Mouse (Mus musculus) limb, embryonic 13.5 days (tissue): ENCODE measurements around the gene Ccdc87. TPM values are rescaled to one million over a fixed set of nuclear protein-coding genes. Genes with fewer than 3 reads are reported as not detected.
A peak's percentile ranks its signal among the peaks of the same experiment; 100 is the strongest.
"Not testable (repeated sequence)": the region's sequence is repeated elsewhere in the genome, so short reads cannot be mapped to it uniquely, and the experiment has no call there.

ENCODE experiments used
- ATAC-seq: fragments of 200-750 bp; cut with Nextera tagmentation; 2 replicates; pipeline ENCODE4 v1.8.0; 2017; ENCODE audit warnings: low read depth, moderate number of reproducible peaks, moderate TSS enrichment; ENCODE audit not compliant: low FRiP score
- H3K27ac ChIP-seq: fragments of 300-500 bp; sonication (generic); 2 replicates; pipeline ENCODE4 v1.5.1; 2015; ENCODE audit warnings: inconsistent platforms, mild to moderate bottlenecking, moderate library complexity
- H3K27me3 ChIP-seq: fragments of 300-500 bp; sonication (generic); 2 replicates; pipeline ENCODE4 v1.6.1; 2015; ENCODE audit warnings: mild to moderate bottlenecking, inconsistent platforms
- H3K36me3 ChIP-seq: fragments of 300-500 bp; sonication (generic); 2 replicates; pipeline ENCODE4 v1.6.1; 2015; ENCODE audit warnings: inconsistent platforms, mild to moderate bottlenecking, moderate library complexity
- H3K4me1 ChIP-seq: fragments of 300-500 bp; sonication (generic); 2 replicates; pipeline ENCODE4 v1.6.1; 2015; ENCODE audit warnings: inconsistent platforms
- H3K4me2 ChIP-seq: fragments of 300-500 bp; sonication (generic); replicated peaks from 2 replicates; pipeline ENCODE4 v1.6.1; 2015; ENCODE audit warnings: inconsistent platforms, mild to moderate bottlenecking, moderate library complexity
- H3K4me3 ChIP-seq: fragments of 300-500 bp; sonication (generic); 2 replicates; pipeline ENCODE4 v1.5.1; 2015; ENCODE audit warnings: moderate library complexity, mild to moderate bottlenecking, inconsistent platforms
- H3K9ac ChIP-seq: fragments of 300-500 bp; sonication (generic); 2 replicates; pipeline ENCODE4 v1.6.1; 2015; ENCODE audit warnings: mild to moderate bottlenecking, inconsistent platforms
- H3K9me3 ChIP-seq: fragments of 300-500 bp; sonication (generic); 2 replicates; pipeline ENCODE4 v1.6.1; 2016; ENCODE audit warnings: inconsistent platforms
- WGBS: fragments of 180-500 bp; shearing (Covaris S2); methylation state at CpG from one replicate; pipeline ENCODE4 v1.1.7; 2015; 5-methylcytosine and 5-hydroxymethylcytosine counted together
- polyA plus RNA-seq: library from polyadenylated mRNA; unstranded; fragments of >200 nt; fragmentation: Nextera tagmentation; extraction: Ambion mirVana; gene quantifications from 2 replicates; pipeline ENCODE4 v1.2.1, GENCODE M21; 2015

Ccdc87 gene
- polyA plus RNA-seq, 1 experiment from 2014 or later: not detected

GRCm38 (mm10) chr19:4842611-4843010, 3.4 kb downstream of the Ccdc87 start:
- H3K27me3 ChIP-seq: peaks cover 38% of the 10 kb centered on the region
- 69% methylated on average over 2 of the region's 2 CpGs for WGBS
- no peak for ATAC-seq
- H3K9ac ChIP-seq: no peak overlapping the region
- H3K27ac ChIP-seq: no peak overlapping the region
- H3K36me3 ChIP-seq: no peaks in the 10 kb centered on the region; the same call in 1 of the 2 replicates
- no peaks in the 10 kb centered on the region for H3K9me3 ChIP-seq
- no peak overlapping the region for H3K4me2 ChIP-seq
- H3K4me1 ChIP-seq: peaks cover 18% of the 10 kb centered on the region
- H3K4me3 ChIP-seq: no peak overlapping the region

GRCm38 (mm10) chr19:4845846-4846245, 6.7 kb downstream of the Ccdc87 start:
- Histone ChIP-seq H3K27me3 (peaks cover 24% of the 10 kb centered on the region), H3K9me3 (no peaks in the 10 kb centered on the region), H3K4me2 (no peak overlapping the region), H3K4me3 (no peak overlapping the region), H3K4me1 (no peaks in the 10 kb centered on the region), H3K9ac (no peak overlapping the region), H3K27ac (no peak overlapping the region), H3K36me3 (no peaks in the 10 kb centered on the region)
- 66% methylated on average over 2 of the region's 2 CpGs for WGBS
- ATAC-seq: no peak

- no peak overlapping the region for H3K4me2 ChIP-seq
- H3K27me3 ChIP-seq: peaks cover 7% of the 10 kb centered on the region
- no peaks in the 10 kb centered on the region for H3K4me1 ChIP-seq
- H3K36me3 ChIP-seq: no peaks in the 10 kb centered on the region
- no peak for ATAC-seq
- H3K27ac ChIP-seq: no peak overlapping the region
- 35% methylated on average over 7 of the region's 7 CpGs for WGBS
- no peak overlapping the region for H3K4me3 ChIP-seq
- H3K9ac ChIP-seq: no peak overlapping the region
- no peaks in the 10 kb centered on the region for H3K9me3 ChIP-seq
These were observed 8.3 kb downstream of the Ccdc87 start for GRCm38 (mm10) chr19:4847490-4847889.

GRCm38 (mm10) chr19:4849800-4850199, 10.6 kb downstream of the Ccdc87 start:
- no peak overlapping the region for H3K4me3 ChIP-seq
- WGBS: 49% methylated on average over 4 of the region's 4 CpGs
- no peaks in the 10 kb centered on the region for H3K36me3 ChIP-seq
- H3K9me3 ChIP-seq: no peaks in the 10 kb centered on the region
- no peak for ATAC-seq
- no peak overlapping the region for H3K27ac ChIP-seq
- H3K4me1 ChIP-seq: no peaks in the 10 kb centered on the region
- no peak overlapping the region for H3K4me2 ChIP-seq
- no peak overlapping the region for H3K9ac ChIP-seq
- peaks cover 3% of the 10 kb centered on the region; the same call in 1 of the 2 replicates for H3K27me3 ChIP-seq

- no peak overlapping the region for H3K4me3 ChIP-seq
- no peaks in the 10 kb centered on the region for H3K9me3 ChIP-seq
- H3K36me3 ChIP-seq: no peaks in the 10 kb centered on the region
- H3K9ac ChIP-seq: no peak overlapping the region
- no peak for ATAC-seq
- H3K4me1 ChIP-seq: peaks cover under 1% of the 10 kb centered on the region; the same call in 1 of the 2 replicates
- 50% methylated on average over 5 of the region's 5 CpGs for WGBS
- H3K4me2 ChIP-seq: no peak overlapping the region
- H3K27ac ChIP-seq: no peak overlapping the region
- peaks cover 3% of the 10 kb centered on the region; the same call in 1 of the 2 replicates for H3K27me3 ChIP-seq
These were observed 11.1 kb downstream of the Ccdc87 start for GRCm38 (mm10) chr19:4850281-4850680.

GRCm38 (mm10) chr19:4854552-4855469, 15.6 kb downstream of the Ccdc87 start, which contains the start of gene Ctsf:
Ctsf (plus strand) TSS chr19:4855130.
- peak; percentile 84 for ATAC-seq
- Histone ChIP-seq H3K9ac (peak within 1 kb of the TSS; percentile 77), H3K36me3 (no peaks in the 10 kb centered on the region; the same call in 1 of the 2 replicates), H3K4me2 (peak within 1 kb of the TSS; percentile 98), H3K9me3 (no peaks in the 10 kb centered on the region), H3K27me3 (no peaks in the 10 kb centered on the region), H3K4me1 (peaks cover 7% of the 10 kb centered on the region; the same call in 1 of the 2 replicates), H3K27ac (no peak within 1 kb of the TSS), H3K4me3 (peak within 1 kb of the TSS; percentile 63)
- WGBS: 4% methylated on average over 45 of the region's 45 CpGs

- peaks cover 6% of the 10 kb centered on the region for H3K36me3 ChIP-seq
- H3K4me1 ChIP-seq: peaks cover 7% of the 10 kb centered on the region; the same call in 1 of the 2 replicates
- no peaks in the 10 kb centered on the region for H3K9me3 ChIP-seq
- no peak overlapping the region for H3K27ac ChIP-seq
- peak overlapping the region; percentile 77 for H3K9ac ChIP-seq
- no peaks in the 10 kb centered on the region for H3K27me3 ChIP-seq
- 3% methylated on average over 14 of the region's 14 CpGs for WGBS
- H3K4me2 ChIP-seq: peak overlapping the region; percentile 98
- ATAC-seq: peak; percentile 32; the same call in 1 of the 2 replicates
- peak overlapping the region; percentile 63 for H3K4me3 ChIP-seq
These were observed 16.3 kb downstream of the Ccdc87 start for GRCm38 (mm10) chr19:4855470-4855820.

- 81% methylated on average over 4 of the region's 4 CpGs for WGBS
- H3K4me1 ChIP-seq: peaks cover 7% of the 10 kb centered on the region; the same call in 1 of the 2 replicates
- peak overlapping the region; percentile 63 for H3K4me3 ChIP-seq
- ATAC-seq: no peak
- no peak overlapping the region for H3K27ac ChIP-seq
- peaks cover 7% of the 10 kb centered on the region for H3K36me3 ChIP-seq
- H3K4me2 ChIP-seq: peak overlapping the region; percentile 98
- no peak overlapping the region for H3K9ac ChIP-seq
- no peaks in the 10 kb centered on the region for H3K27me3 ChIP-seq
- H3K9me3 ChIP-seq: no peaks in the 10 kb centered on the region
These were observed 16.8 kb downstream of the Ccdc87 start for GRCm38 (mm10) chr19:4855951-4856350.

- no peak for ATAC-seq
- H3K4me2 ChIP-seq: no peak overlapping the region
- H3K27ac ChIP-seq: no peak overlapping the region
- H3K36me3 ChIP-seq: peaks cover 7% of the 10 kb centered on the region
- WGBS: 76% methylated on average over 6 of the region's 6 CpGs
- no peak overlapping the region for H3K9ac ChIP-seq
- 0 out of 2 replicates have a peak, but pooled peaks cover 4% of the 10 kb centered on the region for H3K27me3 ChIP-seq
- H3K9me3 ChIP-seq: no peaks in the 10 kb centered on the region
- peaks cover 7% of the 10 kb centered on the region; the same call in 1 of the 2 replicates for H3K4me1 ChIP-seq
- no peak overlapping the region for H3K4me3 ChIP-seq
These were observed 19.9 kb downstream of the Ccdc87 start for GRCm38 (mm10) chr19:4859081-4859480.

GRCm38 (mm10) chr19:4863048-4863447, 23.9 kb downstream of the Ccdc87 start:
- Histone ChIP-seq H3K27me3 (peaks cover 22% of the 10 kb centered on the region), H3K4me2 (no peak overlapping the region), H3K4me3 (no peak overlapping the region), H3K36me3 (peaks cover 7% of the 10 kb centered on the region), H3K9me3 (no peaks in the 10 kb centered on the region), H3K9ac (no peak overlapping the region), H3K4me1 (peaks cover 5% of the 10 kb centered on the region; the same call in 1 of the 2 replicates), H3K27ac (no peak overlapping the region)
- 80% methylated on average over 6 of the region's 6 CpGs for WGBS
- no peak for ATAC-seq

GRCm38 (mm10) chr19:4865147-4865546, 26.0 kb downstream of the Ccdc87 start:
- Histone ChIP-seq H3K4me2 (peak overlapping the region; percentile 41), H3K9ac (no peak overlapping the region), H3K4me1 (peaks cover 5% of the 10 kb centered on the region; the same call in 1 of the 2 replicates), H3K27me3 (peaks cover 26% of the 10 kb centered on the region), H3K36me3 (peaks cover 4% of the 10 kb centered on the region), H3K27ac (no peak overlapping the region), H3K4me3 (peak overlapping the region; percentile 15; the same call in 1 of the 2 replicates), H3K9me3 (no peaks in the 10 kb centered on the region)
- ATAC-seq: no peak
- WGBS: 4% methylated on average over 17 of the region's 17 CpGs

- WGBS: 85% methylated on average over 1 of the region's 1 CpGs
- H3K27me3 ChIP-seq: not testable (repeated sequence)
These were observed 35.4 kb downstream of the Ccdc87 start for GRCm38 (mm10) chr19:4874613-4875012.

More at GRCm38 (mm10) chr19:4874613-4875012, 35.4 kb downstream of the Ccdc87 start:
- not testable (repeated sequence) for H3K36me3 ChIP-seq, H3K27ac ChIP-seq, H3K4me3 ChIP-seq, H3K4me2 ChIP-seq, ATAC-seq, H3K9ac ChIP-seq, H3K9me3 ChIP-seq
- H3K4me1 ChIP-seq: peaks cover 15% of the 10 kb centered on the region
